Mouse (Mus musculus): ENCODE data around the gene Msl2. TPM values are rescaled to one million over a fixed set of nuclear protein-coding genes. Genes with fewer than 3 reads are reported as not detected.

Gene Msl2
- total RNA-seq, 2 experiments from 2014 or later: 61.5 to 66.9 TPM

DNA sequence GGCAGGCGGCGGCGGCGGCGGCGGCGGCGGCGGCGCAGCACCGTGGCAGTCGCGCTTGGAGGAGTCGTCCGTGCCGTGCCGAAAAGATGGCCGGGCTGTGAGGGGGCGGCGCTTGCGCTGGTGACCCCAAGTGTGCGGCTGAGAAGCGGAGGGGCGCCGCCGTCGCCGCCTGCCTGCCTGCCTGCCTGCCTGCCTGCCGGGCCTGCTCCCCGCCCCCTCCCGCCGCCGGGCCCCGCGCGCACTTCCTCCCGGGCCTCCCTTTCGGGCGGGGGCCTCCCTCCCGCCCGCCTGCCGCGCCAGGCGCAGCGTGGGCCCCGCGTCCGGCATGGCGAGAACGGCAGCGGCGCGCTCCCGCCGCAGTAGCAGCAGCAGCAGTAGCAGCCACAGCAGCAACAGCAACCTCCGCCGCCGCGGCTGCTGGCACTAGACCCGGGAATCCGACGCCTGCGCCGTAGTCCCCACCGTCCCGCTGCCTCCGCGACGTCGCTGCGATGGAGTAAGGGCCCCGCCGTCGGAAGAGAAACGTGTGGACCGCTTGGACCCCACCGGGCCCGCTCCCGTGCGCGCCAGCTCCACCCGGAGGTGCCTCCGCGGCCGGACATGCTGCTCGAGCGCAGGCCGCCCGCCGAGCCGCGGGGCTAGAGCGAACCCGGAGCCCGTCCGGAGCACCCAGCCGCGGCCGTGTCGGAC, 576 bp downstream of the Msl2 start:
- peak; percentile 63 to 78 for DNase-seq (ENCODE audit: extremely low spot score in 1 of 2, low spot score in 1 of 2)

DNA sequence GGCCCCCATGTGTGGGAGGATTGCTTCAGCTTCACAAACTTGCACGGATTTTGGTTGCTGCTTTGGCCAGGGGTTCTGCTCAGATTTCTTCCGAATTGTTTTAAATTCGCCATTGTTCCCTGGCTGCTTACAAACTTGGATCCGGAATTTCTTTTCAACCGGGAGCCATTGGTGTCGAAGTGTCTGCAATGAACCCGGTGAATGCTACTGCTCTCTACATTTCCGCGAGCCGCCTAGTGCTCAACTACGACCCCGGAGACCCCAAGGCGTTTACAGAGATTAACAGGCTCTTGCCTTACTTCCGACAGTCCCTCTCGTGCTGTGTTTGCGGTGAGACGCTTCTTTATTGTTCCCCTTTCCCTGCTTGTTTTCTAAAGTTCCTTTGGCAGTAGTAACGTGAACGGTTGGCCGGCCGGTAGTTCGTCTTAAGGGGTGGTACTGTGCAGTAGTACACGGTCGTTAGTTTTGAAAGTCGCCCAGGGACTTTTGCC, 1.2 kb downstream of the Msl2 start:
- DNase-seq (ENCODE audit: extremely low spot score in 1 of 2, low spot score in 1 of 2): no peak

DNA sequence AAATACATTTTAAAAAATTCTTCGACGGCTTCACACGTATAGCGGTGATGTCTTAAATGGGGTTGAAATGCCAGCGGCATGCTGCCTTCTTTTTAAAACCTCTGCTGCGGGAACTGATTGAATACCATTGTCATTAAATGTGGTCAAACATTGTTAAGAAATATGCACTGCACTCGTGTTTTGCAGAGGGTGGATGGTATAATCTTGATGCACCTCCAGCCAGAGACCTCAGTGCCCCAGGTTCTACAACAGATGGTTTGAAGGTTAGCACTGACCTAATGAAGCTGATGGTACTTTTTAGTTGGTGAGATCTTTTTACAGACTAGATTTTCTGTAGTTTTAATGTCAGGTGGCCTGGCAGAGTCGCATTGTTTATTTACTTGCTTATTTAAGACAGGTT, 1.8 kb downstream of the Msl2 start:
- DNase-seq (ENCODE audit: extremely low spot score in 1 of 2, low spot score in 1 of 2): no peak

DNA sequence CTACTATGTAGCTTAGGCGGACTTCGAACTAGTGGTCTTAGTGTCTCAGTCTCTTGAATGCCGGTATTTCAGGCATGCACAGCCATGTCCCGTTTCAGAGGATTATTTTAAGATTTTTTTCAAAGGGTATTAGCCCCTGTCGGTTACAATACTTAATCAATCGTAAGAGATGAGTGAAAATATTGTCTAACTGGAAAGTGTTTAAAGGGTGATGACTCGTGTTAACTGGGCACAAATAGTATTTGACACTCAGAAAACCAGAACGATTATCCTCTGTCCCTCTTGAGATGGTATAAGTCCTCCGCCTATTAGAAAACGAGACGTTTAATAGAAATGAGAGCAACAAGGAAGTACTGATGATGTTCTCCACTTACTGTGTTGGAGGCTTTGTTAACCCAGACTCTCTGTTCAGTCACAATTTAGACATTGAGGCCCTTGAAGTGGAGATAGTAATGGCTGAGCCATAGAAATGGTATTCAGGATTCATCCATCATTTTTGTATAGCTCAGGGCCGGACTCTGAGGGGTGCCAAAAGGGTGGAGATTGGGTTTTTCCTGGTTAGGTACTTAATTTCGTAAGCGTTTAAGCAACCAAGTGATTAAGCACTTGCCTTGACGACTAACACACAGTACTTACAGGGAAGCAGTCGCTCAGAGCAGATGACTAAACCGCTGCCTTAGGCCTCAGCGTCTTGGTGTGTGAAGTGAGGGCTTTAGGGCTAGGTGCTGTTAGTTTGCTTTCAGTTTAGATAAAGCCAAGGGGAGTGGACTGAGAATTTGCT, 2.4 kb downstream of the Msl2 start:
- no peak for DNase-seq (ENCODE audit: extremely low spot score in 1 of 2, low spot score in 1 of 2)

DNA sequence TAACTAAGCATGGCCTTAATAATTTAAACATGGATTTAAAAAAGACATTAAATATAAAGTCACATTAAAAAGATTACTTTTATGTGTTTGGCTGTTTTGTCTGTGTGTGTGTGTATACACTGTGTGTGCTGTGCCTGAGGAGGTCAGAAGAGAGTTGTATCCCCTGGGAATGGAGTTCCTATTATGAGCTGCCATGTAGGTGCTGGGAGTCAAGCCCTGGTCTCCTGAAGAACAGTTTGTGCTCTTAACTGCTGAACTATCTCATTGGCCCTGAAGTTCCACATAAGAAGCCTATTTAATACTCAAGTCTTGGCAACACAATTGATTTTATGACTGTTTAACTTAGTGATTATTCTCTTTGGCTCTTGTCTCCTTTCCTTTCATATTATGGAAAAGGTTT, 3.6 kb downstream of the Msl2 start:
- DNase-seq (ENCODE audit: extremely low spot score in 1 of 2, low spot score in 1 of 2): no peak

DNA sequence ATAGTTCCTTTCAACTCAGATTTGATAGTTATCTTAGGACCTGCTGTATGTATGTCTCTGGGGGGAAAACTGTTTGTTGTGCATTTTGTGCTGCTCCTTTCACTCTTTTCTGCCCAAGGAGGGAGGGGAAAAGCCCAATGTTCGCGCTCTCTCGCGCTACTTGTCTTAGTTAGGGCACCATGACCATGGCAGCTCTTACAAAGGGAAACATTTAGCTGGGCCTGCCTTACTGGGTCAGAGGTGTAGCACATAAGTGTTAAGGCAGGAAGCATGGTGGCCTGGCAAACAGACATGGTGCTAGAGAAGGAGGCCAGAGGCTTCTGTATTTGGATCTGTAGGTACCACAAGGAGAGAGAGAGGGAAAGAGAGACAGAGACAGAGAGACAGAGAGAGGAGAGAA, 4.7 kb downstream of the Msl2 start:
- DNase-seq (ENCODE audit: extremely low spot score in 1 of 2, low spot score in 1 of 2): no peak

DNA sequence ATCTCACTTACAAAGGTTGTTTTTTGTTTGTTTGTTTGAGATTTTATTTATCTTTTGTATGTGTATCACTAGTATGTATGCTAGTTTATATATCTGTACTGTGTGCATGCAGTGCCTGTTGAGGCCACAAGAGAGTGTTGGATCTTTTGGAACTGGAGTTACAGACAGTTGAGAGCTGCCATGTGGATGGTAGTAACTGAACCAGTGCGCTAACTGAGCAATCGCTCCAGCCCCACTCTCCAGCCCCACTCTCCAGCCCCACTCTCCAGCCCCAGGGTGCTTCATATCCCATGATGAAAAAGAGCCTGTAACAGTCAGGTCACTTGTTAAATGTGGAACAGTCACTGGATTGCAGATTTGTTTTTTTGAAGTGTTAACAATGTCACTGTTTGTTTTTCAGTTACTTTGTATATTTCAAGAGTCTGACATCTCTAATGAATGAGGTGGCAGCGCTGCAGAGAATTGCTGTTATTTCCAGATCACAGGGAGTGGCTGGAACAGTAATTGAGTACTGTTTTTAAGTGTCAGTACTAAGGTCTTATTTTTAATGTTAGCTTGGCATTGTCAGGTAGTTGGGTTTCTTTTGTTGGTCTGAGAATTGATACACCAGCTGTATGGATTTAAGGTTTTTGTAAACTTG, 6.3 kb downstream of the Msl2 start:
- DNase-seq (ENCODE audit: extremely low spot score in 1 of 2, low spot score in 1 of 2): no peak

DNA sequence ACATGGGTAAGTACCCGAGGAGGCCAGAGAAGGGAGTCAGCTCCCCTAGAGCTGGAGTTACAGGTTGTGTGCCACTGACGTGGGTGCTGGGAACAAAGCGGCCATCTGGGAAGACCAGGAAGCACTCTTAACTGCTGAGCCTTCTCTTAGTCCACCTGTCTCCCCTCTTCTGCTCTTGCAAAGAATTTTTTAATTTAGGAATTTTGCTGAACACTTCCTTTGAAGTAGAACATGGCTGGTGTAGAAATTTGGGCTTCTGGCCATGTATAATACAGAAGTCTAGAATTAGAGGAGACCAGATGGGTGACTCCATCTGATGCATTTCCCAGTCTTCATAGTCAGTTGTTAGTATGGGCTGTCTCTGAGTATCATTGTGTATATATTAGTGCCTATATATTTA, 9.8 kb downstream of the Msl2 start:
- DNase-seq (ENCODE audit: extremely low spot score in 1 of 2, low spot score in 1 of 2): no peak

DNA sequence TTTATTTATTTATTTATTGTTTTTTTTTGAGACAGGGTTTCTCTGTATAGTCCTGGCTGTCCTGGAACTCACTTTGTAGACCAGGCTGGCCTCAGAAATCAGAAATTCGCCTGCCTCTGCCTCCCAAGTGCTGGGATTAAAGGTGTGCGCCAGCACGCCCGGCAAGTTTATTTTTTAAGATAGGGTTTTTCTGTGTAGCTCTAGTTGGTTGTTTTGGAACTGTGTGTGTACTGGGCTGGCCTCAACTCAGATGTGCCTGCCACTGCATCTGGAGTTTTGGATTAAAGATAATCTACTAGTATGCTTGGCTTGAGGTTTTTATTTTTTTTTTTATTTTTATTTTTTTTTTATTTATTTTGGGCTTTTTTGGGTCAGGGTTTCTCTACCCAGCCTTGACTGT, 21.5 kb downstream of the Msl2 start:
- no peak for DNase-seq (ENCODE audit: extremely low spot score in 1 of 2, low spot score in 1 of 2)

DNA sequence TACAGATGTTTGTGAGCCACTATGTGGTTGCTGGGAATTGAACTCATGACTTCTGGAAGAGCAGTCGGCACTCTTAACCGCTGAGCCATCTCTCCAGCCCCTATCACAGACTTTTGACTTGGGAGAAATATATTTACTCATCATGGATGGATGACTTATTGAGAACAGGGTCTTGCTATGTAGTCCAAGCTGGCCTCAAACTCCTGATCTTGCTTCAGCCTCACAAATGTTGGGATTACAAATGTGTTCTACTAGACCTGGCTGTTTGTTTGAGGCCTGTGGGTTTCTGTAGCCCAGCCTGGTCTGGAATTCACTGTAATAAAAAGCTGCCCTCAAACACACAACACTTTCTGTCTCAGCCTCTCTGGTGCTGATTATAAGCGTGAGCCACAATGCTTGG, 22.6 kb downstream of the Msl2 start:
- DNase-seq (ENCODE audit: extremely low spot score in 1 of 2, low spot score in 1 of 2): no peak

DNA sequence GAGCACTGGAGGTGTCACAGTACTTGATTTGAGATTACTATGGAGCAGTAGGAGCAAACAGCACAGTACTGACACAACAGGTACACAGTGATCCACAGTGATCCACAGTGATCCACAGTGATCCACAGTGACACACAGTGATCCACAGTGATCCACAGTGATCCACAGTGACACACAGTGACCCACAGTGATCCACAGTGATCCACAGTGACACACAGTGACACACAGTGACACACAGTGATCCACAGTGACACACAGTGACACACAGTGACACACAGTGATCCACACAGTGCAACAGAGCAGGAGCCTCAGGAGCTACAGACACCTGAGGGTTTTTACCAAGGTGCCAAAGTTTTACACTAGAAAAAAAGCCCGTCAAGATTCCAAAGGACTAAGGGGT, 23.6 kb downstream of the Msl2 start:
- DNase-seq (ENCODE audit: extremely low spot score in 1 of 2, low spot score in 1 of 2): no peak

DNA sequence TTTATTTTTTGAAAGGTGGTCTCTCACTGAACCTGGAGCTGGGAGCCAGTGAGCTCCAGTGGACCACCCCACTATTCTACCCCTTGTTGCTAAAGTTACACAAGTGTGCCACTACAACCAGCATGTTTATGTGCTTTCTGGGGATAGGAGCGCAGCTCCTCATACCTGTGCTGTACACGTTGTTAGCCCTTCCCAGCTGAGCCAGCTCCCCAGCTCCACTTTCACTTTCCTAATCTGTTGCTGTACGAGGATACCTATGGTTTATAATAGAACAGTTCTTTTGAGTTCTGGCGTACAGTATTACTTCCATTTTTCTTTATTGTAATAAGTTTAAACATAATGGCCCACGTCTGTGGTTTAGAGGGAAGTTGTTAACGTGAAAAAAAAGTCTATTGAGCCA, 25.5 kb downstream of the Msl2 start:
- no peak for DNase-seq (ENCODE audit: extremely low spot score in 1 of 2, low spot score in 1 of 2)

DNA sequence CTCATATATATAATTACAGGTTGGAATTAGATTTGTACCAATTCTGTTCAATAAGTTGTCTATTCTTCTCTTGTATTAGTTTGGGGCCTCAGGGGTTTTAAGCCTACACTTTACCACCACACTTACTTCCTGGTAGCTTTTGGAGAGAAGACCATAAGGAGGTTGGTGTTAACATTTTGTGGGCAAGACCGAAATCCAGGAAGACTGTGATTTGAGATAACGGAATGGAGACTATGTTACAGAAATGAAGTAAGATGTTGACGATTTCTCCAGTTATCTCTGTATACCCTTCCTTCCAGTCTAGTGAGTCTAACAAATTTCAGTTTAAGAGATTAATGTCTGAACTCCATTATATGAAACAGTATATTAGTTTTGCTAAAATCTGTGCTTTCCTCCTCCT, 26.3 kb downstream of the Msl2 start:
- no peak for DNase-seq (ENCODE audit: extremely low spot score in 1 of 2, low spot score in 1 of 2)

DNA sequence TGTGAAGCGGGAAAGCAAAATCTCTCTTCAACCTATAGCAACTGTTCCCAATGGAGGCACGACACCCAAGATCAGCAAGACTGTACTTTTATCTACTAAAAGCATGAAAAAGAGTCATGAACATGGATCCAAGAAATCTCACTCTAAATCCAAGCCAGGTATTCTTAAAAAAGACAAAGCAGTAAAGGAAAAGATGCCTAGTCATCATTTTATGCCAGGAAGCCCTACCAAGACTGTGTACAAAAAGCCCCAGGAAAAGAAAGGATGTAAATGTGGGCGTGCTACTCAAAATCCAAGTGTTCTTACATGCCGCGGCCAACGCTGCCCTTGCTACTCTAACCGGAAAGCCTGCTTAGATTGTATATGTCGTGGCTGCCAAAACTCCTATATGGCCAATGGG, 27.6 kb downstream of the Msl2 start:
- DNase-seq (ENCODE audit: extremely low spot score in 1 of 2, low spot score in 1 of 2): no peak

DNA sequence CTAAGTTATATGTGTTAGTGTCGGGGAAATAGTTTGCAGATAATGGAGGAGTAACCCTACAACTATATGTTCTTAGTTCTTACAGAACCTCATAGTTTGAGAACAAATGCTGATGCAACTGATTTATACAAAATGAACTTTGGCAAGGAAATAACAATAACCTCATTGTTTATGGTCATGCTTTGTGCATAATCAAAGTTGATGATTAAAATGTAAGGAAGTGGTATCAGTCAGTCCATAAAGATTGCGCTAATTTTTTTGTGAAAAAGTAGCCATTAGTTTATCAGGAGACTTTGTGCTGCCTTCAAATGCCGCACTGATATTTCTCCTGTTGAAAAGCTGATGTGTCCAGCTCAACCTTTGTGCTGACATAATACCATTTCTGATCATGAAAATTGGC, 28.4 kb downstream of the Msl2 start:
- DNase-seq (ENCODE audit: extremely low spot score in 1 of 2, low spot score in 1 of 2): no peak

DNA sequence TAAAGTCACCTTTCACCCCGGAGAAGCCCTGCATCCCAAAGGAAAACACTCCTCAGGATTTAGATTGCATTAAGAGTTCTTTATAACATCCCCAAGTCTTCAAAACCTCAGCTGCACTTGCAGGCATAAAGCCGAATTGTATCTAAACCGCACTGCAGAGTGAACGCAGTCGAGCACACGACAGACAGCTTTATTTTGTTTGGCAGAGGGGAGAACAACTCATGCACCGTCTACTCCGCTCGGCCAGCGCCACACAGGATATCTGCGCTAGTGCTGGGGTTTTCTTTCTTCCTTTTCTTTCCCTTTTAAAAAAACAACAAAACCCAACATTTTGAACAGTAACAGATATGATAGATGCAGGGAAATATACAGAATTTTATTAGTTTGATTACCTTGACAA, 31.0 kb downstream of the Msl2 start:
- DNase-seq (ENCODE audit: extremely low spot score in 1 of 2, low spot score in 1 of 2): no peak

DNA sequence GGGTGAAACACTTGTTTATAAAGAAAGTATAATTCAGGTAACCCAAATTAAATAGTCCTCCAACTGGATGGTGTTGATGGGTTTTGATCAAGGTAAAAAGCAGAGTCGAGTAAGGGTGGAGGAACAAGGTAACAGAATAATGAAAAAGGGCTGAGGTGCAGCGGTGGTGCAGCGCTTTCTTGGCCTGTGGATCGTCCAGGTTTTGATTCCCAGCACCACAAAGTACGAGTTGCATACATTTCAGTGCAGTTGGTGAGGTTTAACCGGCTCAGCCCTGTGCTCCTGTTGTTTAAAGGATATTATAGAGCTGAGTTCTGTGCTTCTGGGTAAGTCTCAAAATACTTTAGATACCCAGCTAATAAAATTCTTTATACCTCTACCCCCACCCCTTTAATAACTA, 31.8 kb downstream of the Msl2 start:
- no peak for DNase-seq (ENCODE audit: extremely low spot score in 1 of 2, low spot score in 1 of 2)

DNA sequence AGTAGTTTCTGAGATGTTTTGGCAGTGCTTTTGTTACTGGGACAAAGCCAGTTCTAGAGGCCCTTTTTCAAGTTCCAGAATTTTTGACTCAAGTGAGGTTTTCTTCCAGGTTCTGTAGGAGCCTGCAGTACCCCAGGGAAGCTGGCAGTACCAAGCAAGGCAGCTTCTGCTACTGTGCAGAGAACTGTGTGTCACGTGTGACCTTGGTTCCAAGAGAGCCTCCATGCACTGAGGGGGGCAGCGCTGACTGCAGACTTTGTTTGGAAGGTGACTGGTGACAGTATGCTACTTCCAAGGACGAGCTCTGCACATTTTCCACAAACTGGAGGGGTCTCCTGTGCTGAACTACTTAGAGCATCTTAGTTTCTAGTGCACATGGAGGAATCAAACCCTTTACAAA, 33.5 kb downstream of the Msl2 start:
- no peak for DNase-seq (ENCODE audit: extremely low spot score in 1 of 2, low spot score in 1 of 2)

DNA sequence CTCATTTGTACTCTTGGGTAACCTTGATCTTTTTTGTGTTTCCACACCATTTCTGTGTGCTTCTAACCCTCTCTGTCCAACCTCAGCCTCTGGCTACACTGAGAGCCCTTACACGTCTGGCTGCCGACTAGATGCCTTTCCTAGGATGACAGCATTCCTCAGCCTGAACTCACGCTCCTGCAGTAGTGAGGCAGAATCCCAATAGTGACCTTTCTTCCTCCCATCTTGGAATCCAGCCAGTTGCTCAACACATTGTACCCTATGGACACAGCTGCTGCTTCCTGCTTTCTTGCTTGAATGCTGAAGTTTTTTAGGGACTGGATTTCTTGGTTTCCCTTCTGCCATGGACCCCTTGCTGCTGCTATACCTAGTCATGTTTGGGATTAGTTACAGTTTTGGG, 36.1 kb downstream of the Msl2 start:
- no peak for DNase-seq (ENCODE audit: extremely low spot score in 1 of 2, low spot score in 1 of 2)

DNA sequence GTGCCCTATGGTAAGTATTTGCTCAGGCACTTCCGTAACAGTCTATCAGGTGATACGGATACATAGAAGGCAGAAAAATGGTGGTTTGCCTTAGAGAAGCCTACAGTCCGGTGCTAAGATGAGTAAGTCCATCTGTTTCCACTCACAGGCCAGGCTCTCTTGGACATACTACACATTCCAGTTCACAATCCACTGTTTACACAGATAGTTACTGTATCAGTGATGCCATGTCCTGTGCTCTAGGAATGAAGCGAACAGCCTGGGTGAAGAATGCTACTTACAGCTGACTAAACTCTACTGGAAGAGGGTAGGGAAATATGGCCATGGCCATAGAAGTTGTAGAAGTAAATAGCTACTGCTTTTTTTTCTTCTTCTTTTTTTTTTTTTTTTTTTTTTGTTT, 39.4 kb downstream of the Msl2 start:
- no peak for DNase-seq (ENCODE audit: extremely low spot score in 1 of 2, low spot score in 1 of 2)

DNA sequence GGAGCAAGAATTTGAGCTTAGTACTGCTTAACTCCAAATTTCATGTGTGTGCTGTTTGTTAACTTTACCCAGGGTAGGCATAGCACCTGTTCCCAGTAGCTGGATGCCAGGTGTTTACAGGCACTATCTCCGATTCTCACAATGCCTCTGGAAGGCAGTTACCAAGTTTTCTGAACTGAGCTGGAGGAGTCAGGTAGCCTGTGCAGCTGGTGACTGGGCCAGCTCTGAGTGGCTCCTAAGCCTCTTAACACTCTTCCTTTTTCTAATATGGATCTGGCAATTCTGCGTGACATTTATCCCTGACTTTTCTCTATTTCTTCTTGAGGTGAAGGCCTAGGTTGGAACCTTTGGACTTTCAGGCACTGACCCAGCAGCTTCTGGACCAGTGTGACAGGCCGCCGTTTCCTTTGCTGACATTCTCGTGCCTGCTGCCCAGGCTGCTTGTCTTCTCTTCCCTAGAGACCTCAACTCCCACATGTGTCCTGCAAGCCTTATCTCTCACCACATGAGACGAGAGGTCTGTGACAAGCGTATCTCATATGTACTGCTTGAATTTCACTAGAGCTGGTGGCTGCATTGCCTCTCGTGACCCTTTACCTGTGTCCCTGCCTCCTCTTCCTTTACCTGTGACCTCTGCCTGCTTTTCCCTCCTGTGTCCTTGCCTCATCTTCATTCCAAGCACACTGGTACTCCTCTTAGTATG, 40.4 kb downstream of the Msl2 start:
- DNase-seq (ENCODE audit: extremely low spot score in 1 of 2, low spot score in 1 of 2): no peak

All from layer of hippocampus, postnatal 25 days (tissue).